Mouse (Mus musculus) embryonic facial prominence, embryonic 11.5 days (tissue): Measurements from ENCODE around the gene Gzmm. TPM values are rescaled to one million over a fixed set of nuclear protein-coding genes. Genes with fewer than 3 reads are reported as not detected.
A peak's percentile ranks its signal among the peaks of the same experiment; 100 is the strongest.

Experiments used
- ATAC-seq: fragments of 200-750 bp; cut with Nextera tagmentation; replicated peaks from 2 replicates; pipeline ENCODE4 v1.8.0; 2017; ENCODE audit warnings: low read depth; ENCODE audit not compliant: insufficient number of reproducible peaks, low FRiP score, low TSS enrichment
- DNase-seq: peaks from one replicate; pipeline ENCODE4 v3.0.0-alpha.2; 2015; ENCODE audit warnings: low spot score
- H3K27ac ChIP-seq: fragments of 300-500 bp; sonication (generic); replicated peaks from 2 replicates; pipeline ENCODE4 v1.5.1; 2014; ENCODE audit warnings: mild to moderate bottlenecking, low read depth, low read length, control low read depth
- H3K27me3 ChIP-seq: fragments of 300-500 bp; sonication (generic); 2 replicates; pipeline ENCODE4 v1.6.1; 2014; ENCODE audit warnings: mild to moderate bottlenecking, low read length, moderate library complexity, mixed read lengths; ENCODE audit not compliant: control insufficient read depth, insufficient read depth
- H3K36me3 ChIP-seq: fragments of 300-500 bp; sonication (generic); replicated peaks from 2 replicates; pipeline ENCODE4 v1.6.1; 2014; ENCODE audit warnings: low read depth, mild to moderate bottlenecking, low read length, moderate library complexity, mixed read lengths; ENCODE audit not compliant: control insufficient read depth, insufficient read depth
- H3K4me1 ChIP-seq: fragments of 300-500 bp; sonication (generic); 2 replicates; pipeline ENCODE4 v1.6.1; 2014; ENCODE audit warnings: low read length, mixed read lengths; ENCODE audit not compliant: control insufficient read depth, insufficient read depth
- H3K4me2 ChIP-seq: fragments of 300-500 bp; sonication (generic); 2 replicates; pipeline ENCODE4 v1.6.1; 2014; ENCODE audit warnings: low read depth, mild to moderate bottlenecking, control low read depth, low read length, moderate library complexity
- H3K4me3 ChIP-seq: fragments of 300-500 bp; sonication (generic); 2 replicates; pipeline ENCODE4 v1.5.1; 2014; ENCODE audit warnings: low read depth, low read length, control low read depth
- H3K9ac ChIP-seq: fragments of 300-500 bp; sonication (generic); replicated peaks from 2 replicates; pipeline ENCODE4 v1.6.1; 2014; ENCODE audit warnings: mild to moderate bottlenecking, control low read depth, low read length
- H3K9me3 ChIP-seq: fragments of 300-500 bp; sonication (generic); replicated peaks from 2 replicates; pipeline ENCODE4 v1.6.1; 2016; ENCODE audit warnings: mild to moderate bottlenecking, low read length, inconsistent platforms, mixed read lengths; ENCODE audit not compliant: control insufficient read depth
- WGBS: fragments of 180-500 bp; shearing (Covaris S2); extraction: QIAGEN DNeasy Blood & Tissue Kit; methylation state at CpG from one replicate; pipeline ENCODE4 v1.1.7; 2014; 5-methylcytosine and 5-hydroxymethylcytosine counted together
- polyA plus RNA-seq: library from polyadenylated mRNA; unstranded; fragments of >200 nt; fragmentation: Nextera tagmentation; extraction: Ambion mirVana; gene quantifications from 2 replicates; pipeline ENCODE4 v1.2.1, GENCODE M21; 2014

Gene Gzmm
- polyA plus RNA-seq, 1 experiment from 2014 or later = 0.77 TPM

GRCm38 (mm10) chr10:79691986-79692548, 3.2 kb downstream of the Gzmm start:
- no peaks in the 10 kb centered on the region for H3K27me3 ChIP-seq
- peaks cover 10% of the 10 kb centered on the region for H3K36me3 ChIP-seq
- 95% methylated on average over 2 of the region's 2 CpGs for WGBS

GRCm38 (mm10) chr10:79693580-79694378, 5.0 kb downstream of the Gzmm start:
- WGBS = 75% methylated on average over 12 of the region's 12 CpGs

More at GRCm38 (mm10) chr10:79691986-79692548, 3.2 kb downstream of the Gzmm start:
- H3K4me3 ChIP-seq = no peak overlapping the region
- no peaks in the 10 kb centered on the region for H3K9me3 ChIP-seq
- H3K9ac ChIP-seq = no peak overlapping the region
- DNase-seq (no peak), ATAC-seq (no peak)
- no peak overlapping the region for H3K27ac ChIP-seq
- H3K4me1 ChIP-seq = peaks cover 3% of the 10 kb centered on the region; the same call in 1 of the 2 replicates
- H3K4me2 ChIP-seq = no peak overlapping the region

DNA sequence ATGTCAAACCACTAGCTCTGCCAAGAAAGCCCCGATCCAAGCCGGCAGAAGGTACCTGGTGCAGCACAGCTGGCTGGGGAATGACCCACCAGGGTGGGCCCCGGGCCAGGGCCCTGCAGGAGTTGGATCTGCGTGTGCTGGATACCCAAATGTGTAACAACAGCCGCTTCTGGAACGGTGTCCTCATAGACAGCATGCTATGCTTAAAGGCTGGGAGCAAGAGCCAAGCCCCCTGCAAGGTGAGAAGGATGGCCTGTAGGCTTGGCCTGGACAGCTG, 5.5 kb downstream of the Gzmm start:
- ATAC-seq (no peak; the same call in 1 of the 2 replicates), DNase-seq (no peak)
- Histone ChIP-seq H3K36me3 (no peaks in the 10 kb centered on the region), H3K9me3 (no peaks in the 10 kb centered on the region), H3K4me3 (no peak overlapping the region), H3K4me2 (no peak overlapping the region), H3K4me1 (peaks cover 3% of the 10 kb centered on the region; the same call in 1 of the 2 replicates), H3K27me3 (no peaks in the 10 kb centered on the region), H3K27ac (no peak overlapping the region), H3K9ac (peak overlapping the region; percentile 4; the same call in 1 of the 2 replicates)
- WGBS = 80% methylated on average over 6 of the region's 6 CpGs

More at GRCm38 (mm10) chr10:79693580-79694378, 5.0 kb downstream of the Gzmm start:
- Histone ChIP-seq H3K4me3 (no peak overlapping the region), H3K9ac (no peak overlapping the region), H3K27me3 (no peaks in the 10 kb centered on the region), H3K9me3 (no peaks in the 10 kb centered on the region), H3K4me2 (no peak overlapping the region), H3K27ac (no peak overlapping the region), H3K36me3 (peaks cover 5% of the 10 kb centered on the region), H3K4me1 (peaks cover 3% of the 10 kb centered on the region; the same call in 1 of the 2 replicates)
- DNase-seq = no peak
- no peak; the same call in 1 of the 2 replicates for ATAC-seq

- H3K27me3 ChIP-seq = no peaks in the 10 kb centered on the region
- no peak overlapping the region for H3K27ac ChIP-seq
- peaks cover 3% of the 10 kb centered on the region; the same call in 1 of the 2 replicates for H3K4me1 ChIP-seq
- WGBS = 59% methylated on average over 13 of the region's 13 CpGs
- no peak overlapping the region for H3K9ac ChIP-seq
- H3K9me3 ChIP-seq = no peaks in the 10 kb centered on the region
- ATAC-seq = 0 out of 2 replicates have a peak, but pooled peaks have one; percentile 27
- no peak overlapping the region for H3K4me3 ChIP-seq
- H3K36me3 ChIP-seq = no peaks in the 10 kb centered on the region
- DNase-seq = peak; percentile 76
- H3K4me2 ChIP-seq = 0 out of 2 replicates have a peak overlapping the region, but pooled peaks have one; percentile 10
These were observed 6.7 kb downstream of the Gzmm start for GRCm38 (mm10) chr10:79695231-79696128.

DNA sequence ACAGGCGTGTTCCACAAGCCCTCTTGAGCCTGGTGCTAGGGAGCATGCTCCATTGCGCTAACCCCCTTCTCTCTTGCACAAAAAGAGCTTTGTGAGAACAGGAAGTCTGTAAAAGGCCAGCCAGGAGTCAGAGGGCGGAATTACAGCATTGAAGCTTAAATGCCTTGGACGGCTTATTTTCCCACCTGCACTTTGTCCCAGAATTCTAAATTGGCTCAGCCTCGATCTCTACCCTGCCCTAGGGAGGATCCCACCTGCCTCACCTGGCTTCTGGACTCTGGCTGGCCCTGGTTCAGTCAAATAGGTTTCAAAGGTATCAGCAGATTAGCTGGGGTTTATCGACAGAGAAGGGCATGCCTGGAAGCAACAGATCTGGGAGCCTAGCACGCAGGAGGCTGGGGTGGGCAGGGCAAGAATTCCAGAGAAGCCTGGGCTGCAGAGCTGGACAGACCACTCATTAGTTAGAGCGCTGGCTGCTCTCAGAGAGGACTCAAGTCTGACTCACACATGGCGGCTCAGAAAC, 7.4 kb downstream of the Gzmm start:
- no peak for ATAC-seq
- no peak overlapping the region for H3K4me3 ChIP-seq
- H3K4me1 ChIP-seq = peaks cover 3% of the 10 kb centered on the region
- H3K27me3 ChIP-seq = no peaks in the 10 kb centered on the region
- 0 out of 2 replicates have a peak overlapping the region, but pooled peaks have one; percentile 13 for H3K27ac ChIP-seq
- H3K9ac ChIP-seq = no peak overlapping the region
- no peaks in the 10 kb centered on the region for H3K36me3 ChIP-seq
- H3K4me2 ChIP-seq = 0 out of 2 replicates have a peak overlapping the region, but pooled peaks have one; percentile 10
- no peaks in the 10 kb centered on the region for H3K9me3 ChIP-seq
- WGBS = 27% methylated on average over 9 of the region's 9 CpGs
- DNase-seq = no peak

GRCm38 (mm10) chr10:79697916-79698315, 9.1 kb downstream of the Gzmm start:
- Histone ChIP-seq H3K9ac (no peak overlapping the region), H3K27ac (no peak overlapping the region), H3K27me3 (no peaks in the 10 kb centered on the region), H3K9me3 (no peaks in the 10 kb centered on the region), H3K4me2 (no peak overlapping the region), H3K36me3 (no peaks in the 10 kb centered on the region), H3K4me1 (peaks cover 3% of the 10 kb centered on the region), H3K4me3 (no peak overlapping the region)
- DNase-seq = no peak
- no peak for ATAC-seq
- WGBS = 84% methylated on average over 6 of the region's 6 CpGs

DNA sequence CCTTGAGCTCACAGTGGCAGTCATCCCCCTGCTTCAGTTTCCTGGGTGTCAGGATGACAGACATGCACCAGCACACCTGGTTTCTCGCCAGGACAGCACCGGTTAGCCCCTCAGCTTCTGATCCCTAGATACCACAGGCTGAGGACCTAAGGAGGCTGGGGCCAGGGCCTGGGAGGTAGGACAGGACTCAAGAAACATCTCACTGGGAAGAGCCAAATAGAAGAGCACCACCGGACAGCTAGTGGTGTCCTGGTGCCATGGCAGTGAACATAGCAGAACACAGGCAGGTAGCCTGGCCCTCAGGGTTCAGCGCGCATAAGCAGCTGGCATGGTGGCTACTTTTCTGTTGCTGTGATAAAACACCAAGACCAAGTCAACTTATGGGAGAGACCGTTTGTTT, 9.6 kb downstream of the Gzmm start:
- peaks cover 3% of the 10 kb centered on the region for H3K4me1 ChIP-seq
- ATAC-seq (no peak), DNase-seq (no peak)
- no peak overlapping the region for H3K27ac ChIP-seq
- H3K9me3 ChIP-seq = no peaks in the 10 kb centered on the region
- no peak overlapping the region for H3K4me2 ChIP-seq
- H3K27me3 ChIP-seq = no peaks in the 10 kb centered on the region
- 90% methylated on average over 6 of the region's 6 CpGs for WGBS
- H3K36me3 ChIP-seq = no peaks in the 10 kb centered on the region
- no peak overlapping the region for H3K9ac ChIP-seq
- no peak overlapping the region for H3K4me3 ChIP-seq
